Mouse (Mus musculus) megakaryocyte, embryonic 14.5 days (primary cell): ENCODE results near the gene Gtf2h5. TPM values are rescaled to one million over a fixed set of nuclear protein-coding genes. Genes with fewer than 3 reads are reported as not detected.
A peak's percentile ranks its signal among the peaks of the same experiment; 100 is the strongest.

Experiments
- H3K27me3 ChIP-seq: replicated peaks from 2 replicates; pipeline ENCODE3; 2012; ENCODE audit warnings: inconsistent platforms
- H3K36me3 ChIP-seq: replicated peaks from 2 replicates; pipeline ENCODE3; 2012; ENCODE audit warnings: low read length, inconsistent platforms, mixed read lengths
- H3K4me1 ChIP-seq: 2 replicates; pipeline ENCODE4 v1.6.1; 2012; ENCODE audit warnings: inconsistent platforms
- H3K4me3 ChIP-seq: replicated peaks from 2 replicates; pipeline ENCODE3; 2012; ENCODE audit warnings: moderate library complexity, mild to moderate bottlenecking, inconsistent platforms
- H3K9me3 ChIP-seq: 2 replicates; pipeline ENCODE4 v1.6.1; 2012; ENCODE audit warnings: inconsistent platforms
- FLI1 ChIP-seq: IDR thresholded peaks from 2 replicates; pipeline ENCODE4 v1.6.1; 2012; ENCODE audit warnings: low read length, inconsistent platforms, mixed read lengths
- GATA1 ChIP-seq: IDR thresholded peaks from 3 replicates; pipeline ENCODE4 v1.6.1; 2012; ENCODE audit warnings: mixed read lengths, low read length, inconsistent platforms, borderline replicate concordance
- polyA plus RNA-seq: library from polyadenylated mRNA; stranded (reverse); fragments of >175 nt; gene quantifications from 2 replicates; pipeline ENCODE4 v1.2.3, GENCODE M21; 2012; ENCODE audit warnings: low replicate concordance; ENCODE audit not compliant: insufficient read depth

The Gtf2h5 gene
- 3.9 TPM in 1 of 2 replicates, not detected in the other for polyA plus RNA-seq

DNA sequence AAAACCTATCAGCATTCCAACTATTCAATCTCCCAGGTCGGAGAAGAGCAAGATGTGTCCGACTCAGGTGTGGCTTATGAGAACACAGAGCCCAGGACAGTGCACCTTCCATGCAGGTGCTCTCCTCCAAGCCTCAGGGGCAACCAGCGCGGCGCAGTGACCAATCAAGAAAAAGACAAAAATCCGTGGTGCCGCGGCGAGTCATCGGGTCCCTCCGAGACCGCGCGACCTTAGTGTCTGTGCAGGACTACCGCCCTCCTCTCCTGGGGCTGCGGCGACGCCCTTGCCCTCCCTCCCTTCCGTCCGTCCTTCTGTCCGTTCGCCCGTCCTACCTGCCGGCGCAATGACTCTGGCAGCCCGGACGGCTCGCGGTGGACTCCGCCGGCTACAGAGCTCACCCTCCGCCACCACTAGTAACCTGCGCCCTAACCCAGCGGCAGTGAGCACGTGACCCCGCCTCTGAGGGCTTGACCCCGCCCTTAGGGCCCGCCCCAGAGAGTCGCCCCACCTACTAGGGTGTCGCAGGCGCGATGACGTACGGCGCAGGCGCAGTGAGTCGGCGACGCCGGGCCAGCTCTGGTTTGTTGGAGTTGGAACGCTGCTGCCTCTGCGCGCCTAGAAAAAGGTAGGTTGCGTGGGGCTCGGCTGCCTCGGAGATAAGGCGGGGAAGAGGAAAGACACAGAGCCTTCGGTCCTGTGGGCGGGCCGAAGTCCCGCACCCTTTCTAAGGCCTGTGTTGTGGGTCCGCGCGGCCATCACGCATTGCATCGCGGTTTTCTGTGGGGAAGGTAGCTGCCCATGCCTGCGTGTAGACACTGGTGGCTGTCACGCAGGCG is at the start of gene Gtf2h5, which contains the start of gene Serac1:
Gene Gtf2h5 (plus strand): TSS at position 500 of the 836 bp plus-strand sequence.
Gene Serac1 (minus strand): TSS at position 455 of the 836 bp plus-strand sequence.
- H3K36me3 ChIP-seq = peaks cover 26% of the 10 kb centered on the region
- H3K4me3 ChIP-seq = peak within 1 kb of the TSS; percentile 100
- TF ChIP-seq GATA1 = no peak
- no peaks in the 10 kb centered on the region for H3K9me3 ChIP-seq
- peaks cover 16% of the 10 kb centered on the region for H3K4me1 ChIP-seq
- H3K27me3 ChIP-seq = no peaks in the 10 kb centered on the region

DNA sequence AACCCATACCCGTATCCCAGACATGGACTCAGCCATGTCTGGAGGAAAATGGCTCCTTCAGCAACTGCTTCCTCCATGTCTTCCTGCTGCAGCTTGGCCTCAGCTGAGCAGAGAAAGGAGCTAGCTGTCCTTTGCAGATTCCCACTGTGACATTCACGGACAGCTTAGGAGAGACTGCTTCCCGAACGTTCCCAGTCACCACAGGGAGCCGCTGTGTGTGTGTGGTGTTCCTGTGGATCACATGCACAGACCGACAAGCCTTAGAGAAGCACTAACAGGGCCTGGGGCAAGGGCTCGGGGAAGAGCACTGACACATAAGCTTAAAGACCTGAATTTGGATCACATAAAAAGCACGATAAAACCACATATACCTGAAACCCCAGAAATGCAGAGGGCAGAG is 43.9 kb upstream of the Gtf2h5 start:
- H3K4me1 ChIP-seq = peaks cover 24% of the 10 kb centered on the region
- TF ChIP-seq FLI1 (no peak), GATA1 (no peak)
- H3K36me3 ChIP-seq = peaks cover 79% of the 10 kb centered on the region
- no peaks in the 10 kb centered on the region for H3K9me3 ChIP-seq
- peaks cover 13% of the 10 kb centered on the region for H3K27me3 ChIP-seq
- H3K4me3 ChIP-seq = no peak overlapping the region

DNA sequence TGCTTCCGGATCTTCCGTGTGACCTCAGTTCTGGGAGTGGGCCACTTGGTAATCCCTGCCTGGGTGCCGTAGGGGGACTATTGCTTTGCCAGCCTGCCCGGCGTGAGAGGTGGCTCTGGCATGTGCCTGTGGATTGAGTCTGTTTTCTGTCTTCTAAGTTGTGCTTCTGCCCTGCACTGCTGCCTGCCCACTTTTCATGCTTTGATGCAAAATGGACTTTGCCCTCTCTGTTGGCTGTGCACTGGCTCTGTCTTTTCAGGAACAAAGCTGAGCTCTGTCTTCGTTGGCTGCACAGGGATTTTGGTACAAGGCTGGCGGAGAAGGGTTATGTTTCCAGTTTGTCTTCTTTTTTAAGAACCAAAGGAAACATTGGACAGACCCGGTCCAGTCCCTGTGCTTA is 43.1 kb upstream of the Gtf2h5 start:
- Histone ChIP-seq H3K27me3 (peaks cover 13% of the 10 kb centered on the region), H3K4me1 (peaks cover 21% of the 10 kb centered on the region), H3K36me3 (peaks cover 85% of the 10 kb centered on the region), H3K9me3 (no peaks in the 10 kb centered on the region), H3K4me3 (no peak overlapping the region)
- TF ChIP-seq GATA1 = no peak
- TF ChIP-seq FLI1 = no peak

DNA sequence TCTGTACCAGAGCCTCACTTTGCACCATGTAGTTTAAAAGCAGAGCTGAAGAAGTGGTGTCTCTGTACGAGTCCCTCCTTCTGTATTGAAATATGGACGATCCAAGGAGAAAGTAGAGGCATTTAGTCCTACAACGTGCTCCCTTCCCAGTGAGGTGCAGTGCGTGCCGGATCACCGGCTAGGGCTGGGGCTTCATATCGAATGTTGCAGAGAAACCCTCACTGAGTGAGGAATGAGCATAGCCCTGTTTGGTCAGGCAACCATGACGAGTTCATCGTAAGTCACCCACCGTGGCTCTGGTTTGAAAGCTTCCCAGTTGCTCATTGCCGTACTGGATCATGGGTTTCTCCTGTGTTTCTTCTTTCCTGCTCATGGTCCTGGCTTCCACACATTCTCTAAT is 42.7 kb upstream of the Gtf2h5 start:
- H3K4me1 ChIP-seq = peaks cover 21% of the 10 kb centered on the region
- H3K4me3 ChIP-seq = no peak overlapping the region
- peaks cover 86% of the 10 kb centered on the region for H3K36me3 ChIP-seq
- H3K9me3 ChIP-seq = no peaks in the 10 kb centered on the region
- TF ChIP-seq FLI1 (no peak), GATA1 (no peak)
- peaks cover 11% of the 10 kb centered on the region for H3K27me3 ChIP-seq

DNA sequence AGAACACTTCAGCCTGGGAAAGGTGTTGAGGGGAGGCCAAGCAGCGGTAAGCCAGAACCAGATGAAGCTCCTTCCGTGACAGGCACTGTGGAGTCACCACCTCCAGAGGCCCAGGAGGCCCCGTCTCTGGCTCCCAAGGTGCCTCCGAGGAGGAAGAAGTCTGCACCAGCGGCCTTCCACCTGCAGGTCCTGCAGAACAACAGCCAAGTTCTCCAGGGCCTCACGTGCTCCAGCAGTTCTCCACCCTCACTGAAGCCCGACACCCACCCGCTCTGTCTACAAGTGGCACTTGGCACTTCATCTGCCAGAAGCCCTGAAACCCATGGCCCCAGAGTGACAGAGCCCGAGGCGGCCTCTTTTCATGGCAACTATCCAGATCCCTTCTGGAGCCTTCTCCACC is 42.1 kb upstream of the Gtf2h5 start:
- Histone ChIP-seq H3K9me3 (no peaks in the 10 kb centered on the region), H3K36me3 (peaks cover 87% of the 10 kb centered on the region), H3K4me3 (no peak overlapping the region), H3K4me1 (peaks cover 21% of the 10 kb centered on the region), H3K27me3 (peaks cover 11% of the 10 kb centered on the region)
- TF ChIP-seq GATA1 = no peak
- no peak for TF ChIP-seq FLI1

DNA sequence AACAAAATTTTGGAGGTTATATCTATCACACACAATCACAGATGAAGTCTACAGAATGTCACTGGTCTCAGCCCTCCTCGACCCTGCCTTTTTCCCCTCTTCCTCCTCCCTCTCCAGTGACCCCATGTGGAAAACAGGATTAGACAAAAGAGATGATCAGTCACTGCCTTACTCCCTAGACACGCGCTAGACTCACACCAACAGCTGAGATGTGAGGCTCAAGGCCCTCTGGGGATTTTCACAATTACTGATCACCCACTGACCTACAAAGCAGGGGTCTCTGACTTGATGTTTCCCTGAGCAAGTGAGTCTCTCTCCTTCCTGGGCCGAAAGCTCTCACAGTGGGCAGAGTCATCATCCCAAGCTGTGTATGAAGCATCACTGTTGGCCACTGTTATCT is 26.8 kb upstream of the Gtf2h5 start:
- no peak overlapping the region for H3K4me3 ChIP-seq
- H3K27me3 ChIP-seq = no peaks in the 10 kb centered on the region
- TF ChIP-seq FLI1 (no peak), GATA1 (no peak)
- H3K4me1 ChIP-seq = peaks cover 49% of the 10 kb centered on the region
- H3K9me3 ChIP-seq = no peaks in the 10 kb centered on the region
- peaks cover 56% of the 10 kb centered on the region for H3K36me3 ChIP-seq

DNA sequence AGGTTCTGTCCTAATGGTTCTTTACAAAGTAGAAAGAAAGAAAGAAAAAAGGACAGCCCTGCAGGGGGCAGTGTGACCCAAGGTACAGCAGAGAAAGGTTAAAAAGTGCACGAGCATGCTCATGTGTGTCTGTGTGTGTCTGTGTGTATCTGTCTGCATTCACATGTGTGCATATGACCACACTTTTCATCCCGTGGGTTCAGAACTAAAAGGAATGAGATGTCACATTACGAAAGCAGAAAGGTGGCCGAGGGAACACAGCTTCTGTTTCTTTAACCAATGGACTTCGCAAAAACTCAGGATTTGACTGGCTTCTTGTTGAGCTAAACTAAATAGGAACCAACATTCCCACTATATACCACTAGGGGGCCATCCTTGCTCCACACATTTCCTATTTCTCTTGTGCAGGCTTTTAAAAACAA is 24.6 kb upstream of the Gtf2h5 start:
- Histone ChIP-seq H3K4me3 (peak overlapping the region; percentile 84), H3K9me3 (no peaks in the 10 kb centered on the region), H3K27me3 (no peaks in the 10 kb centered on the region), H3K36me3 (peaks cover 50% of the 10 kb centered on the region), H3K4me1 (peaks cover 43% of the 10 kb centered on the region)
- TF ChIP-seq GATA1 (no peak), FLI1 (no peak)

DNA sequence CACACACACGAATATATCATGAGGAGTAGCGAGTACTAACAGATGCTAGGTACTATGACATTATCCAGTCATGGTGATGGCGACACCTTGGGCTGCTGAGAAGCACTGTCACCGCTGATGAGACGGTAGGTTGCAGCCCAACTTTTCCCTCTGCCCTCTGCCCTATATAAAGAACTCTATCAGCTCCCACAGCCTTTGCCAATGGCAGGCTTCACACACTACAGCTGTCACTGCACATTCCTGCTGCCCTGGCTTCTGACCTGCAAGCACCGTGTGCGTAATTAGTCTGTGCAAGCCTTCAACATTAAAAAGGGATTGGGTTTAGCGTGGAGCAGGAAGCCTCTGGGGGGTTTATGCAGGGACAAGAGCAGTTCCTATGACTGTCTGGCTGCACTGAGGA is 16.8 kb upstream of the Gtf2h5 start:
- TF ChIP-seq FLI1 (no peak), GATA1 (no peak)
- H3K4me1 ChIP-seq = no peaks in the 10 kb centered on the region
- no peaks in the 10 kb centered on the region for H3K27me3 ChIP-seq
- H3K36me3 ChIP-seq = peaks cover 71% of the 10 kb centered on the region
- no peak overlapping the region for H3K4me3 ChIP-seq
- no peaks in the 10 kb centered on the region for H3K9me3 ChIP-seq

DNA sequence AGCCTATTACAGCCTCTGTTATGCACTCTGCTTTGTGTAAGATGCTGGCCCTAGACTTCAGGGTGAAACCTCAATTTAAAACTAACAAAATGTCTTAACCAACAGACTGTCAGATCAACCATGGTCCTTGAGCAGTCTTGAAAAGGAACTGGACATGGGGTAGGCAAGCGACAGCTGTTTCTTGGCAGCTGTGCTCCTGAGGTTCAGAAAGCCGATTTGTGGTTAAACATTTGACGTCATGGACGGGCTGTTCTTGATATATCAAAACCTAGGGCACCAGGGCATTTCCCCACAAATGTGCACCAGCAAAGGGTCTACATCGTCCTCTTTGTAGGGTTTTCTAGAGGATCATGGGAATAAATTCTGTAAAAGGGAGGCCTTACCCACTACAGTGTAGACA is 16.1 kb upstream of the Gtf2h5 start:
- no peaks in the 10 kb centered on the region for H3K4me1 ChIP-seq
- no peaks in the 10 kb centered on the region for H3K27me3 ChIP-seq
- no peak overlapping the region for H3K4me3 ChIP-seq
- peaks cover 71% of the 10 kb centered on the region for H3K36me3 ChIP-seq
- TF ChIP-seq FLI1 (no peak), GATA1 (no peak)
- no peaks in the 10 kb centered on the region for H3K9me3 ChIP-seq

DNA sequence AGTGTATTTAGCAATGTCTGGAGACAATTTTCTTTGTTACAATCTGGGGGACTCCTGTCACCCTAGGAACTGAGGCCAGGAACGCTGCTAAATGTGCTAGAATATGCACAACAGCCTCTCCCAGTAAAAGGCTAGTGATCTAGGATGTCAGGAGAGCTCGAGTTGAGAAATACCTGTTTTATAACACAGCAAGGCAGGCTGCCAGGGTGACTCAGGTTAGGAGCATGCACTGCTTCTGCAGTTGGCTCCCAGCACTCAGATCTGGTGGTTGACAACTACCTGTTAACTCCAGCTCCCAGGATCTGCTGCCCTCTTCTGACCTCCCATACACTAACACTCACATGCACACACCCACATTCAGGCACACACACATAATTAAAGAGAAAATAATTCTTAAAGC is 13.6 kb upstream of the Gtf2h5 start:
- Histone ChIP-seq H3K4me3 (no peak overlapping the region), H3K27me3 (no peaks in the 10 kb centered on the region), H3K4me1 (no peaks in the 10 kb centered on the region), H3K9me3 (no peaks in the 10 kb centered on the region), H3K36me3 (peaks cover 73% of the 10 kb centered on the region)
- TF ChIP-seq GATA1 (no peak), FLI1 (no peak)
